Mouse (Mus musculus): Measurements from ENCODE around the gene Scgb1b18.
"Not testable (repeated sequence)": the region's sequence is repeated elsewhere in the genome, so short reads cannot be mapped to it uniquely, and the experiment has no call there.

Scgb1b18 gene

DNA sequence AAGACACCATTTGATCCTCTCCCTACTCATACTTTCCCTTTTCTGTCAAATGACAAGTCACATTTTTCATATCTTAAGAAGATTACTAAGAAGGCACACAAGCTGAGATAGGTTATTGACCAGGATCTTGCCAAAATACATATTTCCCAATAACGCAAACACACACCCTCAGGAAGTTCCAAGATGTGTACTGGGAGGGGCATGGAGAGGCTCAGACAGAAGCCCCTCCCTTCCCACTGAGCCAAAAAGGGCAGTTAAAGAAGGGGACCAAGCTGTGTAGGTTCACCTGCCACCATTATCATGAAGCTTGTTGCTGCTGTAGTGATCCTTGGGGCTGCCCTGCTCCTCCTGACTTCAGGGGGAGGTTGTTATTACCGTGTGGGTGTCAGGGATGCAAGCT is at the start of gene Scgb1b18:
Gene Scgb1b18, plus strand, starts transcription at position 301 of the 400 bp plus-strand sequence.
- DNase-seq (ENCODE audit: low read depth): not testable (repeated sequence)

DNA sequence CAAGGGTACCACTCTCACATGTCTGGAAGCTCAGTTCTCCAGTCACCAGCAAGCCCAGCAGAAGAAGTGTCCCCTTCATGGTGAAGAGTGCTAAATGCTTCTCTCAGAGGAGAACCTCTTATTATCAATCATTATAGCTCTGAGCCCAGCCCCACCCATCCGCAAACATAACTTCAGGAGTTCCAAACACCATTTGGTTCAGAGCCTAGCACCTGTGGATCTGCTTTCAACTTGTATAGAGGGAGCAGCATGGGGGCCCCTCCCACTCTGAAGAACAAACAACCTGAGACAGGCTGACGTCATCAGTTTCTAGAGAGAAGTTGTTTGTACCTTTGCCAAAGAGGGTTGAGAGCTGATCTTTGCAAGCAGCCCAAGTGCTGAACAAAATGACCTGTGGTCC is 11.6 kb upstream of the Scgb1b18 start, which contains the start of gene Scgb2b18:
Gene Scgb2b18, minus strand, starts transcription at position 101 of the 400 bp plus-strand sequence.
- DNase-seq (ENCODE audit: low read depth): not testable (repeated sequence)

Data from fibroblast of lung, adult 2 months (primary cell).